In the genomic region with DNA sequence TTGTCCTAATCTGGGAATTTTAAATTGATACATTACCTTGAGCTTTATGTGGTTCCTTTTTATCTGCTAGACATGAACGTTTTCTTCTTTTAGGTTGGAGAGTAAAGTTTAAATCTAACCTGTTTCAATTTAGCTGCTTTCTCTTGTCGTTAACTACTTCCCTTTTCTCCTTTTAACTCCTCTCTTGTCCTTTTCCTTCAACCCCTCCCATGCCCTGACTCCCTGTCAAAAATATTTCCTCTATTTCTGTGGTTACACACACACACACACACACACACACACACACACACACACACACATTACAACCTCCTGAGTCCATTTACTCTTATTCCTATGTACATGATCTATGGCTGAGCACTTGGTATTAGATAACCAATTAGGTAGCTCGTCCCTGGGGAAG, we compare ENCODE assay signal across 14 mouse cellular contexts.
"Had no signal": no experiment of that assay in that cellular context is flagged by ENCODE, and none has a peak within 500 bp of the region (broad histone marks: within the 10 kb centered on the region; RNA-seq: fewer than 3 reads in every experiment).

No protein-coding gene starts in this region.

- H3K4me3 ChIP-seq: kidney, embryonic 15.5 days; limb, embryonic 12.5 days; limb, embryonic 15.5 days had no signal

- H3K9me3 ChIP-seq: kidney, embryonic 15.5 days; limb, embryonic 12.5 days; limb, embryonic 15.5 days had no signal

- ATAC-seq: liver, postnatal 0 days; lung, postnatal 0 days had no signal

- DNase-seq: kidney, adult 8-10 months; kidney, postnatal 10 days; kidney, postnatal 4 days; left cerebral cortex, postnatal 4 days; liver, postnatal 0 days; lung, embryonic 14.5 days; midbrain, embryonic 14.5 days; thymus, postnatal 25 days had no signal

- H3K4me1 ChIP-seq: kidney, embryonic 15.5 days; limb, embryonic 12.5 days; limb, embryonic 15.5 days had no signal

- H3K36me3 ChIP-seq: kidney, embryonic 15.5 days; limb, embryonic 12.5 days; limb, embryonic 15.5 days had no signal

- H3K27ac ChIP-seq: kidney, embryonic 15.5 days; limb, embryonic 12.5 days; limb, embryonic 15.5 days; liver, embryonic 14.5 days; macrophage had no signal
